In genomic region chr15:62571803-62572202, GRCm38 (mm10) we compare ENCODE assay signal across 11 mouse cellular contexts.
DNase-seq lines count a peak whose midpoint lies in the region; ATAC-seq and TF ChIP-seq lines count a peak whose summit lies in the region.
"Had no signal": no experiment of that assay in that cellular context is flagged by ENCODE, and none has a peak within 500 bp of the region (broad histone marks: within the 10 kb centered on the region; RNA-seq: fewer than 3 reads in every experiment).

No protein-coding gene starts in this region.

- no peak overlapping the region for H3K27ac ChIP-seq in kidney, adult 2 months (ENCODE audit: insufficient read depth, low read depth, low read length)
- H3K27ac ChIP-seq in kidney, embryonic 16.5 days (ENCODE audit: low read length), result no peak overlapping the region
- no peak overlapping the region for H3K27ac ChIP-seq in cerebellum, adult 2 months (ENCODE audit: insufficient read depth, low read length)
- no peak overlapping the region for H3K27ac ChIP-seq in neural tube, embryonic 14.5 days (ENCODE audit: low read depth, low read length)
- H3K27ac ChIP-seq: embryonic facial prominence, embryonic 12.5 days had no signal

- no peaks in the 10 kb centered on the region for H3K27me3 ChIP-seq in kidney, adult 2 months (replicated peaks; ENCODE audit: control insufficient read depth, insufficient read depth, low read length)
- H3K27me3 ChIP-seq in kidney, embryonic 16.5 days (ENCODE audit: insufficient read depth, low read length), result no peaks in the 10 kb centered on the region
- no peaks in the 10 kb centered on the region for H3K27me3 ChIP-seq in cerebellum, adult 2 months (ENCODE audit: control insufficient read depth, insufficient read depth, low read length)
- no peaks in the 10 kb centered on the region for H3K27me3 ChIP-seq in neural tube, embryonic 14.5 days (ENCODE audit: control insufficient read depth, insufficient read depth, low read length)

- H3K4me2 ChIP-seq in kidney, embryonic 16.5 days (replicated peaks; ENCODE audit: low read depth, low read length), result no peak overlapping the region
- no peak overlapping the region for H3K4me2 ChIP-seq in neural tube, embryonic 14.5 days (ENCODE audit: low read depth, low read length)
- H3K4me2 ChIP-seq: embryonic facial prominence, embryonic 12.5 days; liver, embryonic 11.5 days had no signal

- DNase-seq in kidney, adult 2 months, result peak; percentile 56
- DNase-seq in cerebellum, adult 2 months, result peak; percentile 88 to 91
- peak; percentile 7 for DNase-seq in gastrocnemius, postnatal 10 days
- no peak for DNase-seq in thymus, adult 18-20 months
- DNase-seq in heart, adult 9 months (ENCODE audit: low spot score in 2 of 2), result no peak

- TF ChIP-seq CTCF in kidney, adult 2 months (conservative IDR thresholded peaks at IDR 0.05; ENCODE audit: insufficient read depth, insufficient read length, low read depth, low read length), result no peak
- no peak for TF ChIP-seq CTCF in cerebellum, adult 2 months (IDR thresholded peaks at IDR 0.05; ENCODE audit: borderline replicate concordance, insufficient read depth, low read depth, low read length)

- H3K36me3 ChIP-seq in kidney, adult 2 months (ENCODE audit: control insufficient read depth, insufficient read depth, low read length), result no peaks in the 10 kb centered on the region
- no peaks in the 10 kb centered on the region for H3K36me3 ChIP-seq in kidney, embryonic 16.5 days (ENCODE audit: insufficient read depth, low read length)
- H3K36me3 ChIP-seq in neural tube, embryonic 14.5 days (ENCODE audit: control insufficient read depth, insufficient read depth, low read length), result no peaks in the 10 kb centered on the region
- H3K36me3 ChIP-seq: embryonic facial prominence, embryonic 12.5 days had no signal

- WGBS in kidney, adult 2 months, result 50% methylated on average over 7 of the region's 7 CpGs
- 67% methylated on average over 7 of the region's 7 CpGs for WGBS in kidney, embryonic 16.5 days
- 5% methylated on average over 7 of the region's 7 CpGs for WGBS in cerebellum, adult 2 months
- WGBS in neural tube, embryonic 14.5 days, result 46% methylated on average over 7 of the region's 7 CpGs

- ATAC-seq in kidney, embryonic 16.5 days (ENCODE audit: low FRiP score, low TSS enrichment), result no peak
- peak; percentile 73 for ATAC-seq in neural tube, embryonic 14.5 days (ENCODE audit: low read depth)
- ATAC-seq in CD4-positive, CD25-positive, alpha-beta regulatory T cell, adult 4 months, result no peak

- H3K4me1 ChIP-seq in kidney, adult 2 months (ENCODE audit: control insufficient read depth, insufficient read depth, low read length), result no peaks in the 10 kb centered on the region
- no peaks in the 10 kb centered on the region for H3K4me1 ChIP-seq in kidney, embryonic 16.5 days (ENCODE audit: insufficient read depth, low read length)
- peaks cover 8% of the 10 kb centered on the region for H3K4me1 ChIP-seq in cerebellum, adult 2 months (ENCODE audit: control insufficient read depth, insufficient read depth, low read length)
- no peaks in the 10 kb centered on the region for H3K4me1 ChIP-seq in neural tube, embryonic 14.5 days (ENCODE audit: control insufficient read depth, insufficient read depth, low read length)
- H3K4me1 ChIP-seq: embryonic facial prominence, embryonic 12.5 days had no signal

- H3K9me3 ChIP-seq in kidney, embryonic 16.5 days (ENCODE audit: low read length), result no peaks in the 10 kb centered on the region
- H3K9me3 ChIP-seq in neural tube, embryonic 14.5 days (ENCODE audit: control insufficient read depth, low read length), result no peaks in the 10 kb centered on the region
- H3K9me3 ChIP-seq: embryonic facial prominence, embryonic 12.5 days had no signal

- no peak for TF ChIP-seq POLR2A in kidney, adult 2 months (IDR thresholded peaks at IDR 0.05; ENCODE audit: low read depth, low read length)
- TF ChIP-seq POLR2A in cerebellum, adult 2 months (IDR thresholded peaks at IDR 0.05; ENCODE audit: borderline replicate concordance, insufficient read depth, low read length), result no peak

- no peak overlapping the region for H3K4me3 ChIP-seq in kidney, adult 2 months (ENCODE audit: insufficient read depth, low read depth, low read length)
- no peak overlapping the region for H3K4me3 ChIP-seq in kidney, embryonic 16.5 days (ENCODE audit: low read length)
- H3K4me3 ChIP-seq in cerebellum, adult 2 months (replicated peaks; ENCODE audit: insufficient read depth, low read depth, low read length), result no peak overlapping the region
- no peak overlapping the region for H3K4me3 ChIP-seq in neural tube, embryonic 14.5 days (ENCODE audit: low read depth, low read length)
- H3K4me3 ChIP-seq: embryonic facial prominence, embryonic 12.5 days; myocyte had no signal

- H3K9ac ChIP-seq in kidney, embryonic 16.5 days (replicated peaks; ENCODE audit: low read length), result no peak overlapping the region
- no peak overlapping the region for H3K9ac ChIP-seq in neural tube, embryonic 14.5 days (replicated peaks; ENCODE audit: low read depth, low read length)
- H3K9ac ChIP-seq: embryonic facial prominence, embryonic 12.5 days had no signal

Comparison
In these comparisons a context has a peak if more than half of its experiments do, and no peak if none do; other contexts are left out.
1. DNase-seq: peak in kidney, adult 2 months (single experiment), cerebellum, adult 2 months (2 of 2) and gastrocnemius, postnatal 10 days (single experiment); none in thymus, adult 18-20 months (0 of 2) and heart, adult 9 months (0 of 2).